Mouse (Mus musculus): ENCODE results near the gene Fxyd4. TPM values are rescaled to one million over a fixed set of nuclear protein-coding genes. Genes with fewer than 3 reads are reported as not detected.

Gene Fxyd4
- polyA plus RNA-seq, 1 experiment from 2014 or later: 2.0 TPM

DNA sequence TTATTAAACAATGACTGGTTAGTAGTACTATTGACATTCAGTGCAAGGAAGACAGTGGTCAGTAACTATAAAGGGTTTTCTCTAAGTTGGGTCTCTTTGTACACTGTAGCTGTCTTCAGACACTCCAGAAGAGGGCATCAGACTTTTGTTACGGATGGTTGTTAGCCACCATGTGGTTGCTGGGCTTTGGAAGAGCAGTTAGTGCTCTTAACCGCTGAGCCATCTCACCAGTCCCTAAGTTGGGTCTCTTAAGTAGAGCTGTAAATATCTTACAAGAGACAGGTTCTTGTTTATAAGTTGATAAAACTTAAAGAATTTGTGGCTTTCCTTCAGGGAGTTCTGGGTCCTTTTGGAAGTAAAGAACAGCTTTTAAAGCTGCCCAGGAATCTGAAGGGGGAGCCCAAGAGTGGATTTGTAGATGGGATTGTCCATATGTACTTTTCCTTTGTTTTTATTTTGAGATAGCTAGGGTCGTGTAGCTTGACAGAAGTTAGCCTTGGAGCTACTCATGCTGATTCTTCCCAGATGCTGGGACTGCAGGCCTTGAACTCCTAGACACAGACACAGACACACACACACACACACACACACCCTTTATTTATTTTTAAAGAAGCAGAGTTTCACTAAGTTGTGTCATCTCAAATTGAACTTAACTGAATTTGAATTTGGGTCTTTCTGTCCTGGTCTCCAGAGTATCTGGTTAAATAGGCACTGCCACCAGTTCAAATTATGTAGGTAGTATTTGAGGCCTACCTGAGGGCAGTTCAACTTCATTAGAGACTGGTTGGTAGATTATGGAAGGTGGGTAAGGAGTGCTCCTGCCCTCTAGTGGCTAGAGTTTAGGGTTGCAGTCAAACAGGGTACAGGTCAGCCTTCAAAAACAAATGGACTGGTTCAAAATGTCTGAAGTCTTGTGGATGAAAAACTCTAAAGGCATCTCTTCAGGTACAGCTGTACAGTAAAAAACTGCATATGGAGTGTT lies 16.5 kb downstream of the Fxyd4 start:
- Histone ChIP-seq H3K4me2 (ENCODE audit: low read depth, low read length) (no peak overlapping the region), H3K9me3 (ENCODE audit: control insufficient read depth, low read length) (no peaks in the 10 kb centered on the region), H3K4me3 (ENCODE audit: low read length) (no peak overlapping the region; the same call in 1 of the 2 replicates), H3K36me3 (ENCODE audit: control insufficient read depth, insufficient read depth, low read length) (0 out of 2 replicates have a peak, but pooled peaks cover 2% of the 10 kb centered on the region), H3K27me3 (replicated peaks; ENCODE audit: control insufficient read depth, insufficient read depth, low read length) (no peaks in the 10 kb centered on the region), H3K4me1 (ENCODE audit: control insufficient read depth, insufficient read depth, low read length) (peaks cover 11% of the 10 kb centered on the region), H3K27ac (ENCODE audit: low read length) (no peak overlapping the region), H3K9ac (ENCODE audit: low read depth, low read length) (no peak overlapping the region)
- 45% methylated on average over 3 of the region's 3 CpGs for WGBS
- ATAC-seq: no peak

DNA sequence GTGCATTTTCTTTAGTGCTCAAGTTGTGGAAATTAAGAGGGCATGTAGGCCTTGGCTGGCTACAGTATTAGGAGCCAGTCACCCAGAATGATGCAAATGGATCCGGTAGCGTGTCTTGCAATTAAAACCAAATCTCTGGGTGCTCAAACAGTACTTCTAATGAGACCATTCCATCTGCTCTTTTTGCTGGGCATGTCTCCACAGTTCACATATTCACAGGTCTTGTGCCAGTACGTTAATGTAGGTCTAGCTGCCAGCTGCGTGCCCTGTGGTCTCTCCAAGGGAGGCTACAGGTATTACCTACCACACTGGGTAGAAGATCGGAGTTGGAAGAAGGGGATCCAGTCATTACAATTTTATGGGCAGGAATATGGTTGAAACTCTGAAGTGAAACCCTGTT lies 19.4 kb downstream of the Fxyd4 start:
- Histone ChIP-seq H3K9me3 (ENCODE audit: control insufficient read depth, low read length) (no peaks in the 10 kb centered on the region), H3K4me1 (ENCODE audit: control insufficient read depth, insufficient read depth, low read length) (peaks cover 19% of the 10 kb centered on the region), H3K27me3 (replicated peaks; ENCODE audit: control insufficient read depth, insufficient read depth, low read length) (no peaks in the 10 kb centered on the region), H3K4me3 (ENCODE audit: low read length) (peak overlapping the region; percentile 72), H3K27ac (ENCODE audit: low read length) (peak overlapping the region; percentile 99), H3K4me2 (ENCODE audit: low read depth, low read length) (peak overlapping the region; percentile 81), H3K36me3 (ENCODE audit: control insufficient read depth, insufficient read depth, low read length) (no peaks in the 10 kb centered on the region), H3K9ac (ENCODE audit: low read depth, low read length) (peak overlapping the region; percentile 85)
- no peak for ATAC-seq
- WGBS: 10% methylated on average over 5 of the region's 5 CpGs

DNA sequence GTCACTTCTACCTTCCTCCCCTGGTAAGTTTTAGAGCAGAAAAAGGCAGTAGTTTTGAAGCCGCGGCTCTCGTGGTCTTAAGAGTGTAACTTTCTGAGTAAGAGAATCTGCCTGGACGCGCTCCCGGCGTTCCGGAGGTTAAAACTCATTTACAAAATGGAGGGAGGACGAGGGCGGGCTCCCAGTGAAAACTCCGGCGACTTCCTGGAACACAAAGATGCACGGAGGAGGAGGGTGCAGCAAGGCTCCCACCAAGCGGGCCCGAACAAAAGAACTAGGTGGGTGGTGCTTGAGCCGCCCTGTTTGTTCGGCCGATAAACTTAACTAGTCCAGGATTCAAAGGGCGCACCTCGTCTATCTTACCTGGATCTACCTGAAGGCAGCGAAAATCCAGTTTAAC lies 19.9 kb downstream of the Fxyd4 start:
- ATAC-seq: peak; percentile 69
- Histone ChIP-seq H3K27ac (ENCODE audit: low read length) (peak overlapping the region; percentile 99), H3K9me3 (ENCODE audit: control insufficient read depth, low read length) (no peaks in the 10 kb centered on the region), H3K4me2 (ENCODE audit: low read depth, low read length) (peak overlapping the region; percentile 81), H3K4me3 (ENCODE audit: low read length) (peak overlapping the region; percentile 72), H3K36me3 (ENCODE audit: control insufficient read depth, insufficient read depth, low read length) (no peaks in the 10 kb centered on the region), H3K27me3 (replicated peaks; ENCODE audit: control insufficient read depth, insufficient read depth, low read length) (no peaks in the 10 kb centered on the region), H3K4me1 (ENCODE audit: control insufficient read depth, insufficient read depth, low read length) (peaks cover 19% of the 10 kb centered on the region), H3K9ac (ENCODE audit: low read depth, low read length) (peak overlapping the region; percentile 85)
- WGBS: under 1% methylated on average over 21 of the region's 21 CpGs

DNA sequence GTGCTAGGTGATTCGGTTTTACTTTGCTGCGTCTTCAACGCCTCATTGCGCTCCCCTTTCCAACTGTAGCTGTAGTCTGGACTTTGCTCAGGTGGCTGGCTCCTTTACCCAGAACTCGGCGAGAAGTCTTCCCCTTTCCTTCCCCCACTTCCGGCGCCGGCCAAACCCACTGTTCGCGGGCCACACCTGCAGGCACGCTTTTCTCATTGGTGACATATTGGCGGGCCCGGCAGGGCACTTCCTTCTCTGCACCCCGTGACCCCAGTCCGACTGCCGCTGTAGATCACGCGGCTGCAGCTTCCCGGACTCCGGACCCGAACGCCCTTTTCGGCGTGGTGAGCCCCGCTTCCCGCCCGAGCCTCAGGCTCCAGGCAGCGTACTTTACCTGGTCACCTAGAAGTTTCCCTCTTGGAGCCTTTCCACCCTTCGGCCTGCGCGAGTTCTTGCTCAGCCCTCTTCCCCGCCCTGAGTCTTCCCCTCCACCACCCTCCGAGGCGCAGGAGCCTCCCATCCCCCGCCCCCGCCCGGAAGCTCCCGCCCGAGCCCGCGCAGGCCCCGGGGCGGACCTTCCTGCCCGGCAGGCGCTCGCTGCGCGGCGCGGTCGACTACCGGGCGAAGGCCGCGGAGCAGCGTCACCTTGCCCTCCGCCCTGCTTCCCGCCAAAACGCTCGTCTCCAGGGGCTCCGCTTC lies 20.6 kb downstream of the Fxyd4 start:
- ATAC-seq: peak; percentile 96
- Histone ChIP-seq H3K4me3 (ENCODE audit: low read length) (peak overlapping the region; percentile 72), H3K36me3 (ENCODE audit: control insufficient read depth, insufficient read depth, low read length) (no peaks in the 10 kb centered on the region), H3K4me2 (ENCODE audit: low read depth, low read length) (peak overlapping the region; percentile 81), H3K27me3 (replicated peaks; ENCODE audit: control insufficient read depth, insufficient read depth, low read length) (no peaks in the 10 kb centered on the region), H3K9me3 (ENCODE audit: control insufficient read depth, low read length) (no peaks in the 10 kb centered on the region), H3K27ac (ENCODE audit: low read length) (peak overlapping the region; percentile 99), H3K9ac (ENCODE audit: low read depth, low read length) (peak overlapping the region; percentile 85), H3K4me1 (ENCODE audit: control insufficient read depth, insufficient read depth, low read length) (peaks cover 21% of the 10 kb centered on the region)
- under 1% methylated on average over 62 of the region's 62 CpGs for WGBS

DNA sequence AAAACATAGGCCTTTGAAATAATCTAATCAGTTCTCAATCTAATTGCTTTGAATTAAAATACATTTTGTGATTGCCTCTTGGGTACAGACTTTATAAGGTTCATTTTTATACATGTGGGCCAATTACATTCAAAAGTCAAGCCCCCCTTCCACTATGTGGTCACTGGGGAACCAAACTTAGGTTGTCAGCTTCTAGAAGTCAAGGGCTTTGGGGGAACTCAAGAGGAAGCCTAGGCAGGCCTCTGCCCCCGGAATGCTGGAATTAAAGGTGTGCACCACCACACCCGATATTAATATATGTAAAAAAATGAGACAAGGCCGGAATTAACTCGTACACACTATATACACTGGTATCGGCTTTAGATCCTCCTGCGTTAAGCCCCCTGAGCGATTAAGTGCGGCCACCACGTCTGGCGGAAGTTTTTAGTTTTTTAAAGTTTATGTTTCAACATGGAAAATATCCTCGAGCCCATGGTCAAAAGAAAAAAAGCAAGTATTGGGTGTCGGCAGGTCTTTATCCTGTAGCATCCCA lies 21.2 kb downstream of the Fxyd4 start:
- H3K27me3 ChIP-seq (replicated peaks; ENCODE audit: control insufficient read depth, insufficient read depth, low read length): no peaks in the 10 kb centered on the region
- peak overlapping the region; percentile 99 for H3K27ac ChIP-seq (ENCODE audit: low read length)
- 2% methylated on average over 12 of the region's 12 CpGs for WGBS
- H3K4me3 ChIP-seq (ENCODE audit: low read length): peak overlapping the region; percentile 72
- peak; percentile 22; the same call in 1 of the 2 replicates for ATAC-seq
- no peaks in the 10 kb centered on the region for H3K36me3 ChIP-seq (ENCODE audit: control insufficient read depth, insufficient read depth, low read length)
- H3K4me2 ChIP-seq (ENCODE audit: low read depth, low read length): peak overlapping the region; percentile 81
- H3K9me3 ChIP-seq (ENCODE audit: control insufficient read depth, low read length): no peaks in the 10 kb centered on the region
- peaks cover 22% of the 10 kb centered on the region for H3K4me1 ChIP-seq (ENCODE audit: control insufficient read depth, insufficient read depth, low read length)
- peak overlapping the region; percentile 85 for H3K9ac ChIP-seq (ENCODE audit: low read depth, low read length)

DNA sequence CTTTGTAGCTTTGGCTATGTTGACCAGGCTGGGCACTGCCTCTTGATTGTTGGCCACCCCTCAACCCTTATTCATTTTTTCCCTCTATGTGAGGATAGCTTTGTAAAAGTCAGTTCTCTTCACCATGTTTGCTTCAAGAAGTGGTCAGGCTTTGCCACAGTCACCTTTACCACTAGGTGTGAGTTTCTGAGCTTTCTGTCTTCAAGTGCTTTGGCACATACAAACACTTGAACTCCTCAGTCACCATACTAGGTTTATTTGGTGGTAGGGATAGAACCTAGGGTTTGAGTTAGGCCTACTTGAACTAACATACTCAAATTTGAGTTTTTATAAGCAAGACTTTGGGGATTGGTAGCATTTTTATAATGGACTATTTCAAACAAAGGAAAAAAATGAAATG lies 23.0 kb downstream of the Fxyd4 start:
- no peaks in the 10 kb centered on the region for H3K27me3 ChIP-seq (replicated peaks; ENCODE audit: control insufficient read depth, insufficient read depth, low read length)
- no peak overlapping the region for H3K4me2 ChIP-seq (ENCODE audit: low read depth, low read length)
- H3K4me3 ChIP-seq (ENCODE audit: low read length): no peak overlapping the region
- H3K27ac ChIP-seq (ENCODE audit: low read length): peak overlapping the region; percentile 37; the same call in 1 of the 2 replicates
- H3K36me3 ChIP-seq (ENCODE audit: control insufficient read depth, insufficient read depth, low read length): no peaks in the 10 kb centered on the region
- no peak for ATAC-seq
- peaks cover 27% of the 10 kb centered on the region for H3K4me1 ChIP-seq (ENCODE audit: control insufficient read depth, insufficient read depth, low read length)
- no peaks in the 10 kb centered on the region for H3K9me3 ChIP-seq (ENCODE audit: control insufficient read depth, low read length)
- H3K9ac ChIP-seq (ENCODE audit: low read depth, low read length): no peak overlapping the region

DNA sequence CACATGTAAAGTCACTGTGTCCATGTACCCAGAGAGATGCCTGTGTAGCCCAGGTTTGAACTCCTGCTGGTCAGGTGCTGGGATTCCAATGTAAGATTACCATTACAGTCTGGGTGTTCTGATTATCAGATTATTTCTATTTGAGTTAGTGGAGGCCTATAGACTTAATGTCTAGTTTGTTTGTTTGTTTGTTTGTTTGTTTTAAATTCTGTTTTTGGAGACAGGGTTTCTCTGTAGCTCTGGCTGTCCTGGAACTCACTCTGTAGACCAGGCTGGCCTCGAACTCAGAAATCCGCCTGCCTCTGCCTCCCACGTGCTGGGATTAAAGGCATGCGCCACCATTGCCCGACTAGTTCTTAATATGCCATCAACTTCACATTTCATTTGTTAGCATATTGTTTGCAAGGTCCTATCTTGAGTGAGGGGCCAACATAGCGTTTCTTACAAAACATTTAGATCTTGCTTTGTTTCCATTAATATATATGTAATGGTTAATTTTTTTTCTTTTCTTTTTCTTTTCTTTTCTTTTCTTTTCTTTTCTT lies 27.3 kb downstream of the Fxyd4 start:
- Histone ChIP-seq H3K27ac (ENCODE audit: low read length) (no peak overlapping the region), H3K36me3 (ENCODE audit: control insufficient read depth, insufficient read depth, low read length) (no peaks in the 10 kb centered on the region), H3K9ac (ENCODE audit: low read depth, low read length) (peak overlapping the region; percentile 50), H3K4me3 (ENCODE audit: low read length) (peak overlapping the region; percentile 100), H3K4me1 (ENCODE audit: control insufficient read depth, insufficient read depth, low read length) (peaks cover 22% of the 10 kb centered on the region), H3K27me3 (replicated peaks; ENCODE audit: control insufficient read depth, insufficient read depth, low read length) (no peaks in the 10 kb centered on the region), H3K4me2 (ENCODE audit: low read depth, low read length) (peak overlapping the region; percentile 58), H3K9me3 (ENCODE audit: control insufficient read depth, low read length) (no peaks in the 10 kb centered on the region)
- ATAC-seq: no peak
- WGBS: 75% methylated on average over 6 of the region's 6 CpGs

DNA sequence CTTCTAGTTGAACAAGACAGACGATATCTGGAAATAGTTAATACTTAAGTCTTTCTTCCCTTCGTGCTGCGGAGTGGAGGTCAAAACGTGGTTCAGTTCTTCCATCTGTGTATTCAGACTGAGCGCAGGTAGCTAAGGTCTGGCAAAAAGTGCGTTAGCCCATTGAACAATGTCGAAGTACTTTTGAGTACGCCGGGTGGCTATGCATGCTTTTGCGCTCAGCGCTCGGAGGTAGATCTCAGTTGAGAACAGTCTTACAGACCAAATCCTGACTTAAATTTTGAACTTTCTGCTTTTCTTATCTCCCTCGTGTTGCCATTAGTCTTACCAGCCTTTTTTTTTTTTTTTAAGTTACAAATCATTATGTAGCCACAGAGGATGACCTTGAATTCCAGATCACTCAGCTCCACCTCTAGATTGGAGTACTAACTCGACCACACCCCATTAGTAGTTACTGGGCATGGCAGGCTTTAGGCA lies 29.0 kb downstream of the Fxyd4 start:
- Histone ChIP-seq H3K36me3 (ENCODE audit: control insufficient read depth, insufficient read depth, low read length) (no peaks in the 10 kb centered on the region), H3K27ac (ENCODE audit: low read length) (peak overlapping the region; percentile 98), H3K4me1 (ENCODE audit: control insufficient read depth, insufficient read depth, low read length) (peaks cover 16% of the 10 kb centered on the region), H3K4me3 (ENCODE audit: low read length) (peak overlapping the region; percentile 100), H3K27me3 (replicated peaks; ENCODE audit: control insufficient read depth, insufficient read depth, low read length) (no peaks in the 10 kb centered on the region), H3K9ac (ENCODE audit: low read depth, low read length) (peak overlapping the region; percentile 99), H3K9me3 (ENCODE audit: control insufficient read depth, low read length) (no peaks in the 10 kb centered on the region), H3K4me2 (ENCODE audit: low read depth, low read length) (peak overlapping the region; percentile 58)
- WGBS: under 1% methylated on average over 14 of the region's 14 CpGs
- no peak for ATAC-seq

DNA sequence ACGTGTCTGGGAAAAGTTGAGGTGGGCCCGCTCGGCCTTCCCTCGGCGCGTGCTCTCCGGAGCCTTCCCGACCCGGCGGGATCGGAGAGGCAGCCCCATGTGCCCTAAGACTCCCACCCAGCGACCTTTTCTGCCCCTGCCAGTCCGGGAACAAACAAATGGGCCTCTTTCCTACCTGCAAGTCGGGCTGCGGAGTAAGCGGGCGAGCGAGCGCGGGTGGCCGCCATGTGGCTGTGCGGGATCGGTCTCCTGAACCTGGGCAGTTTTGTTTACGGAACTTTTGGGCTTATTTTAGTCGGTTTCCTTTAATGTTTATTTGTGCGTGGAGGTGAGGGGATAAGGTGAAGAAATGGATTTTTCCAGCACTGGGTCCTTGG lies 29.5 kb downstream of the Fxyd4 start:
- ATAC-seq: no peak
- 0% methylated on average over 26 of the region's 26 CpGs for WGBS
- Histone ChIP-seq H3K4me3 (ENCODE audit: low read length) (peak overlapping the region; percentile 100), H3K9me3 (ENCODE audit: control insufficient read depth, low read length) (no peaks in the 10 kb centered on the region), H3K27me3 (replicated peaks; ENCODE audit: control insufficient read depth, insufficient read depth, low read length) (no peaks in the 10 kb centered on the region), H3K4me1 (ENCODE audit: control insufficient read depth, insufficient read depth, low read length) (peaks cover 15% of the 10 kb centered on the region), H3K36me3 (ENCODE audit: control insufficient read depth, insufficient read depth, low read length) (no peaks in the 10 kb centered on the region), H3K9ac (ENCODE audit: low read depth, low read length) (peak overlapping the region; percentile 99), H3K27ac (ENCODE audit: low read length) (peak overlapping the region; percentile 98), H3K4me2 (ENCODE audit: low read depth, low read length) (peak overlapping the region; percentile 58)

All from intestine, embryonic 16.5 days (tissue).